Mouse (Mus musculus) subcutaneous adipose tissue, adult 2 months (tissue): ENCODE data around the gene Slc2a2. TPM values are rescaled to one million over a fixed set of nuclear protein-coding genes. Genes with fewer than 3 reads are reported as not detected.

Source experiments
- polyA plus RNA-seq: library from polyadenylated mRNA; depleted of rRNA; stranded (reverse); fragments of >200 nt; gene quantifications from 2 replicates; pipeline ENCODE4 v1.2.3, GENCODE M21; 2012; ENCODE audit warnings: low replicate concordance; rRNA removed

The Slc2a2 gene
- 0.09 and 0.43 TPM in 2 replicates for polyA plus RNA-seq

DNA sequence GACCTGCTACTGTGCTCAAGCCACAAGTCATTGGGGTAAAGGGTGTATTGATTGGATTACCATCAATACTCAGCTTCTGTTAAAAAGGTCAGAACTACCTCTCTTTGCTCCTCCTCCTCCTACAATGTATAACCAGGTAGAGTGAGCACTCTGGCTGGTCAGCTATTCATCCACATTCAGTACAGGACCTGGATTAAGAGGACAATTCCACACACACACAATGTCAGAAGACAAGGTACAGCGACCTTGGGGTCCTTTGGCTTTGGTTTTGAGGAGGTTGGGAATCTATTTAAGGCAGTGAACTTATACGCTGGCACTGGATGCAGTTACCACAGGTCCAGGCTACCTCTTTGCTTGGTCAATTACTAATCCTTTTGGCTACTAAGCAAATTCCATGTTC, at the start of gene Slc2a2:
Gene Slc2a2 (plus strand): TSS at position 107 of the 400 bp plus-strand sequence.

Other genes with a start within 250 kb of the Slc2a2 start
- gene Eif5a2, start 83.4 kb downstream of the Slc2a2 start, polyA plus RNA-seq = 1.2 and 1.8 TPM in 2 replicates
- 8.3 and 13.1 TPM in 2 replicates for gene Rpl22l1, start 107.5 kb downstream of the Slc2a2 start, polyA plus RNA-seq
- not detected in 2 replicates for gene Gm1527, start 194.7 kb downstream of the Slc2a2 start, polyA plus RNA-seq